8 mouse cellular contexts compared by ENCODE assay signal in the genomic region with DNA sequence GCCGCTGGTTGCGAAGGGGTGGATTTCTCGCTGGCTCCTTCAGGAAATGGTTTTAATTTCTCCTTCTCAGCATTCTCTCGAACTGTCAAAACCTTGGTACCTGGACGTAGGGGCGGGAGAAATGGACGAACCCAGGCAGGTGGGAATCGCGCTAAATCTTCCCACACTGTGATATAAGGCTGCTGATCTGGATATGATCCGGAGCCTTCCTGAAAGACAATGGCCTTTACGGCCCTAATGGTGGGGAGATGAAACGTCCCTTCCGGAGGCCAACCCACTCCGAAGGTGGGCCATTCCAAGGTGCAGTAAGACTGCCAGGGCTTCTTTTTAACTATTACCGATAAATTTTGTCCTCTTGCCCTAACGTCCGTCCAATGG.
DNase-seq lines count a peak whose midpoint lies in the region; ATAC-seq and TF ChIP-seq lines count a peak whose summit lies in the region.

No protein-coding gene starts in this region.

- H3K9ac ChIP-seq in forebrain, embryonic 16.5 days (replicated peaks; ENCODE audit: low read depth, low read length), result no peak overlapping the region
- H3K9ac ChIP-seq in heart, embryonic 15.5 days, result no peak overlapping the region
- H3K9ac ChIP-seq in liver, embryonic 16.5 days (ENCODE audit: low read depth, low read length), result no peak overlapping the region
- H3K9ac ChIP-seq in stomach, postnatal 0 days (ENCODE audit: low read length), result no peak overlapping the region

- TF ChIP-seq CTCF in stomach, postnatal 0 days (IDR thresholded peaks at IDR 0.05; ENCODE audit: low read depth), result no peak

- ATAC-seq in forebrain, embryonic 16.5 days, result no peak
- peak; percentile 26 for ATAC-seq in CD4-positive, CD25-positive, alpha-beta regulatory T cell, adult 4 months
- ATAC-seq in heart, embryonic 15.5 days (replicated peaks; ENCODE audit: insufficient number of reproducible peaks, insufficient read depth, low FRiP score, low read depth), result peak; percentile 41
- 0 out of 2 replicates have a peak, but pooled peaks have one; percentile 4 for ATAC-seq in liver, embryonic 16.5 days (ENCODE audit: low read depth)
- peak; percentile 46 for ATAC-seq in stomach, postnatal 0 days (ENCODE audit: low FRiP score, low TSS enrichment)

- no peak overlapping the region for H3K4me2 ChIP-seq in forebrain, embryonic 16.5 days (ENCODE audit: low read length)
- no peak overlapping the region for H3K4me2 ChIP-seq in heart, embryonic 15.5 days
- no peak overlapping the region for H3K4me2 ChIP-seq in liver, embryonic 16.5 days (ENCODE audit: low read depth, low read length)
- H3K4me2 ChIP-seq in stomach, postnatal 0 days (replicated peaks; ENCODE audit: low read depth), result no peak overlapping the region

- no peak for TF ChIP-seq EP300 in stomach, postnatal 0 days (optimal IDR thresholded peaks at IDR 0.05)

- H3K27me3 ChIP-seq in forebrain, embryonic 10.5 days (ENCODE audit: poor library complexity, severe bottlenecking), result peaks cover 52% of the 10 kb centered on the region
- no peaks in the 10 kb centered on the region for H3K27me3 ChIP-seq in forebrain, embryonic 16.5 days (replicated peaks; ENCODE audit: control insufficient read depth, insufficient read depth, low read length)
- no peaks in the 10 kb centered on the region for H3K27me3 ChIP-seq in heart, embryonic 15.5 days
- H3K27me3 ChIP-seq in liver, embryonic 16.5 days (ENCODE audit: control insufficient read depth, insufficient read depth, low read depth, low read length), result no peaks in the 10 kb centered on the region
- no peaks in the 10 kb centered on the region for H3K27me3 ChIP-seq in stomach, postnatal 0 days (ENCODE audit: control insufficient read depth, insufficient read depth, low read length)

- H3K9me3 ChIP-seq in forebrain, embryonic 10.5 days, result peaks cover 72% of the 10 kb centered on the region
- H3K9me3 ChIP-seq in forebrain, embryonic 16.5 days (ENCODE audit: control insufficient read depth, low read length), result peaks cover 55% of the 10 kb centered on the region
- peaks cover 56% of the 10 kb centered on the region for H3K9me3 ChIP-seq in heart, embryonic 15.5 days (replicated peaks)
- peaks cover 50% of the 10 kb centered on the region for H3K9me3 ChIP-seq in liver, embryonic 16.5 days (replicated peaks; ENCODE audit: control insufficient read depth, low read length)
- peaks cover 52% of the 10 kb centered on the region for H3K9me3 ChIP-seq in stomach, postnatal 0 days (ENCODE audit: control insufficient read depth, low read length)

- H3K36me3 ChIP-seq in forebrain, embryonic 10.5 days (replicated peaks), result peaks cover 41% of the 10 kb centered on the region
- no peaks in the 10 kb centered on the region for H3K36me3 ChIP-seq in forebrain, embryonic 16.5 days (ENCODE audit: control insufficient read depth, insufficient read depth)
- H3K36me3 ChIP-seq in heart, embryonic 15.5 days, result no peaks in the 10 kb centered on the region; the same call in 1 of the 2 replicates
- H3K36me3 ChIP-seq in liver, embryonic 16.5 days (ENCODE audit: control insufficient read depth, insufficient read depth), result no peaks in the 10 kb centered on the region
- peaks cover 3% of the 10 kb centered on the region; the same call in 1 of the 2 replicates for H3K36me3 ChIP-seq in stomach, postnatal 0 days (ENCODE audit: control insufficient read depth, insufficient read depth, low read length)

- H3K4me3 ChIP-seq in forebrain, embryonic 10.5 days, result no peak overlapping the region
- H3K4me3 ChIP-seq in forebrain, embryonic 16.5 days (replicated peaks; ENCODE audit: low read length), result no peak overlapping the region
- no peak overlapping the region for H3K4me3 ChIP-seq in heart, embryonic 15.5 days
- H3K4me3 ChIP-seq in liver, embryonic 16.5 days (ENCODE audit: low read depth, low read length), result no peak overlapping the region
- peak overlapping the region; percentile 0; the same call in 1 of the 2 replicates for H3K4me3 ChIP-seq in stomach, postnatal 0 days (ENCODE audit: low read depth, low read length)

- peak; percentile 34 for DNase-seq in forebrain, embryonic 10.5 days (ENCODE audit: extremely low spot score, low spot score)
- peak; percentile 15 for DNase-seq in stomach, postnatal 0 days (ENCODE audit: low spot score)
- no peak for DNase-seq in testis, postnatal 14 days (ENCODE audit: low spot score)
- DNase-seq in natural killer cell, adult 2 months (ENCODE audit: low spot score in 2 of 2), result no peak

- H3K27ac ChIP-seq in forebrain, embryonic 10.5 days, result no peak overlapping the region
- no peak overlapping the region for H3K27ac ChIP-seq in forebrain, embryonic 16.5 days (ENCODE audit: low read length)
- H3K27ac ChIP-seq in heart, embryonic 15.5 days, result no peak overlapping the region
- no peak overlapping the region for H3K27ac ChIP-seq in liver, embryonic 16.5 days (ENCODE audit: low read length)
- no peak overlapping the region for H3K27ac ChIP-seq in stomach, postnatal 0 days (replicated peaks)

- H3K4me1 ChIP-seq in forebrain, embryonic 10.5 days, result no peaks in the 10 kb centered on the region
- no peaks in the 10 kb centered on the region for H3K4me1 ChIP-seq in forebrain, embryonic 16.5 days (replicated peaks; ENCODE audit: control insufficient read depth, insufficient read depth, low read length)
- H3K4me1 ChIP-seq in heart, embryonic 15.5 days (replicated peaks), result no peaks in the 10 kb centered on the region
- no peaks in the 10 kb centered on the region for H3K4me1 ChIP-seq in liver, embryonic 16.5 days (ENCODE audit: control insufficient read depth, low read depth, low read length)
- H3K4me1 ChIP-seq in stomach, postnatal 0 days (replicated peaks; ENCODE audit: control insufficient read depth, insufficient read depth), result no peaks in the 10 kb centered on the region

- 71% methylated on average over 17 of the region's 17 CpGs for WGBS in forebrain, embryonic 10.5 days
- WGBS in forebrain, embryonic 16.5 days, result 67% methylated on average over 17 of the region's 17 CpGs
- WGBS in heart, embryonic 15.5 days, result 61% methylated on average over 17 of the region's 17 CpGs
- 59% methylated on average over 17 of the region's 17 CpGs for WGBS in liver, embryonic 16.5 days (ENCODE audit: insufficient replicate concordance)
- WGBS in stomach, postnatal 0 days, result 70% methylated on average over 17 of the region's 17 CpGs

Comparison
In these comparisons a context has a peak if more than half of its experiments do, and no peak if none do; other contexts are left out.
1. DNase-seq: peak in forebrain, embryonic 10.5 days (single experiment) and stomach, postnatal 0 days (single experiment); none in testis, postnatal 14 days (single experiment) and natural killer cell, adult 2 months (0 of 2).